In the genomic region with DNA sequence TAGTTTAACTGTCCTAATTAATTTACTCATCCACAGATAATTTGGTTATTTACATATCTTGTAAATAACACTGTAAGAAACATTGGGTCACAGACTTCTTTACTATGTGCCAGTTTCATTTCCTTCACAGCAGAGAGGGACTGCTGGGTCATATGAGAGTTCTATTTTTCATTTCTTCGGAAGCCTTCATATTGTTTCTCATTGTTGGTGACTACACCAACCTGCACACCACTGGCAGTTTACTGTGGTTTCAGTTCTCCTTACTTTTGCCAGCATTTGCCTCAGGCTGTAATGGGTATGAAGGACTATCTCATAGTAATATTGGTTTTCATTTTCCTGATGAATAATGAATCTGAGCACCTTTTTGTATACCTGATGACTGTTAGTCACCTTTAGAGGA, we compare ENCODE assay signal across 27 mouse cellular contexts. TPM values are rescaled to one million over a fixed set of nuclear protein-coding genes. Genes with fewer than 3 reads are reported as not detected.
"Had no signal": no experiment of that assay in that cellular context is flagged by ENCODE, and none has a peak within 500 bp of the region (broad histone marks: within the 10 kb centered on the region; RNA-seq: fewer than 3 reads in every experiment).

No protein-coding gene starts in this region.

- H3K4me3 ChIP-seq: limb, embryonic 12.5 days; limb, embryonic 15.5 days; midbrain, embryonic 12.5 days; midbrain, embryonic 15.5 days; myocyte; neural tube, embryonic 13.5 days; stomach, embryonic 15.5 days had no signal

- H3K27me3 ChIP-seq: limb, embryonic 12.5 days; limb, embryonic 15.5 days; midbrain, embryonic 12.5 days; midbrain, embryonic 15.5 days; neural tube, embryonic 13.5 days; stomach, embryonic 15.5 days had no signal

- H3K4me1 ChIP-seq: limb, embryonic 12.5 days; limb, embryonic 15.5 days; midbrain, embryonic 12.5 days; midbrain, embryonic 15.5 days; neural tube, embryonic 13.5 days; stomach, embryonic 15.5 days had no signal

- H3K9ac ChIP-seq: limb, embryonic 12.5 days; limb, embryonic 15.5 days; liver, embryonic 14.5 days; liver, postnatal 0 days; lung, embryonic 14.5 days; midbrain, embryonic 12.5 days; midbrain, embryonic 15.5 days; neural tube, embryonic 13.5 days; stomach, embryonic 15.5 days had no signal

- H3K9me3 ChIP-seq: limb, embryonic 12.5 days; limb, embryonic 15.5 days; midbrain, embryonic 12.5 days; midbrain, embryonic 15.5 days; neural tube, embryonic 13.5 days; stomach, embryonic 15.5 days had no signal

- DNase-seq: kidney, adult 18-20 months; kidney, adult 9 months; kidney, postnatal 14 days; kidney, postnatal 4 days; left cerebral cortex, postnatal 4 days; liver, postnatal 0 days; lung, embryonic 14.5 days; right cerebral cortex, adult 18-20 months; right cerebral cortex, postnatal 25 days; spleen, adult 18-20 months; thymus, postnatal 36 days had no signal

- ATAC-seq: liver, postnatal 0 days; lung, postnatal 0 days; midbrain, embryonic 15.5 days had no signal

- H3K4me2 ChIP-seq: limb, embryonic 12.5 days; limb, embryonic 15.5 days; liver, embryonic 11.5 days; lung, embryonic 14.5 days; midbrain, embryonic 12.5 days; midbrain, embryonic 15.5 days; neural tube, embryonic 13.5 days; stomach, embryonic 15.5 days had no signal

- H3K27ac ChIP-seq: limb, embryonic 12.5 days; limb, embryonic 15.5 days; liver, embryonic 14.5 days; midbrain, embryonic 12.5 days; midbrain, embryonic 15.5 days; neural tube, embryonic 13.5 days; stomach, embryonic 15.5 days had no signal

- H3K36me3 ChIP-seq: limb, embryonic 12.5 days; limb, embryonic 15.5 days; midbrain, embryonic 12.5 days; midbrain, embryonic 15.5 days; neural tube, embryonic 13.5 days; stomach, embryonic 15.5 days had no signal

RNA-seq across cellular contexts. Expression of a gene that starts 28.0 kb away (rescaled TPM):
- total RNA-seq: layer of hippocampus, adult 18-20 months; layer of hippocampus, postnatal 14 days; left cerebral cortex, adult 8-10 months; left cerebral cortex, postnatal 14 days; left cerebral cortex, postnatal 4 days had no signal
- polyA plus RNA-seq: kidney, embryonic 16.5 days; limb, embryonic 12.5 days; limb, embryonic 15.5 days; liver, embryonic 11.5 days; liver, embryonic 14.5 days; liver, postnatal 0 days; lung, embryonic 14.5 days; lung, postnatal 0 days; midbrain, embryonic 12.5 days; midbrain, embryonic 15.5 days; myocyte; neural tube, embryonic 13.5 days; stomach, embryonic 15.5 days; urinary bladder, adult 2 months had no signal

RNA-seq across cellular contexts. Expression of a gene that starts 38.6 kb away (rescaled TPM):
- total RNA-seq: layer of hippocampus, adult 18-20 months; layer of hippocampus, postnatal 14 days; left cerebral cortex, adult 8-10 months; left cerebral cortex, postnatal 14 days; left cerebral cortex, postnatal 4 days had no signal
- polyA plus RNA-seq: kidney, embryonic 16.5 days; limb, embryonic 12.5 days; limb, embryonic 15.5 days; liver, embryonic 11.5 days; liver, embryonic 14.5 days; liver, postnatal 0 days; lung, embryonic 14.5 days; lung, postnatal 0 days; midbrain, embryonic 12.5 days; midbrain, embryonic 15.5 days; myocyte; neural tube, embryonic 13.5 days; stomach, embryonic 15.5 days; urinary bladder, adult 2 months had no signal
